Mouse (Mus musculus): ENCODE measurements at regions not wholly inside any gene's neighbourhood (a gene's known extent, or its start where the extent isn't known, plus 50 kb on each side); places are given as distances from the start of the nearest gene placed in this dataset.

GRCm38 (mm10) chr7:73626291-73626690 is 84.7 kb upstream of the Chd2 start:
- no peak for DNase-seq (ENCODE audit: low read depth in 1 of 2, low spot score in 2 of 2)
- no peak overlapping the region for H3K27ac ChIP-seq (ENCODE audit: insufficient read depth, low read length)
- no peak overlapping the region for H3K4me3 ChIP-seq (ENCODE audit: extremely low read depth, insufficient read depth, insufficient read length)
- no peaks in the 10 kb centered on the region for H3K36me3 ChIP-seq (ENCODE audit: control insufficient read depth, insufficient read depth, low read length)
- H3K27me3 ChIP-seq (ENCODE audit: control insufficient read depth, insufficient read depth, low read length): no peaks in the 10 kb centered on the region
- H3K4me1 ChIP-seq (ENCODE audit: control insufficient read depth, insufficient read depth, insufficient read length): no peaks in the 10 kb centered on the region
- WGBS: 87% methylated on average over 7 of the region's 7 CpGs
- TF ChIP-seq CTCF (IDR thresholded peaks at IDR 0.05; ENCODE audit: extremely low read depth, insufficient read depth, insufficient read length, insufficient replicate concordance): no peak
- no peak for TF ChIP-seq POLR2A (IDR thresholded peaks at IDR 0.05; ENCODE audit: low read depth, low read length)

- Histone ChIP-seq H3K27ac (ENCODE audit: insufficient read depth, low read length) (no peak overlapping the region), H3K4me1 (ENCODE audit: control insufficient read depth, insufficient read depth, insufficient read length) (no peaks in the 10 kb centered on the region), H3K4me3 (ENCODE audit: extremely low read depth, insufficient read depth, insufficient read length) (no peak overlapping the region), H3K27me3 (ENCODE audit: control insufficient read depth, insufficient read depth, low read length) (no peaks in the 10 kb centered on the region), H3K36me3 (ENCODE audit: control insufficient read depth, insufficient read depth, low read length) (no peaks in the 10 kb centered on the region)
- no peak for DNase-seq (ENCODE audit: low read depth in 1 of 2, low spot score in 2 of 2)
- TF ChIP-seq POLR2A (IDR thresholded peaks at IDR 0.05; ENCODE audit: low read depth, low read length) (no peak), CTCF (IDR thresholded peaks at IDR 0.05; ENCODE audit: extremely low read depth, insufficient read depth, insufficient read length, insufficient replicate concordance) (no peak)
These were observed 84.0 kb upstream of the Chd2 start for GRCm38 (mm10) chr7:73625651-73626050.

GRCm38 (mm10) chr7:73624992-73625391 is 83.4 kb upstream of the Chd2 start:
- TF ChIP-seq CTCF (IDR thresholded peaks at IDR 0.05; ENCODE audit: extremely low read depth, insufficient read depth, insufficient read length, insufficient replicate concordance) (no peak), POLR2A (IDR thresholded peaks at IDR 0.05; ENCODE audit: low read depth, low read length) (no peak)
- no peaks in the 10 kb centered on the region for H3K27me3 ChIP-seq (ENCODE audit: control insufficient read depth, insufficient read depth, low read length)
- no peak overlapping the region for H3K27ac ChIP-seq (ENCODE audit: insufficient read depth, low read length)
- H3K4me3 ChIP-seq (ENCODE audit: extremely low read depth, insufficient read depth, insufficient read length): no peak overlapping the region
- H3K36me3 ChIP-seq (ENCODE audit: control insufficient read depth, insufficient read depth, low read length): no peaks in the 10 kb centered on the region
- 82% methylated on average over 6 of the region's 6 CpGs for WGBS
- DNase-seq (ENCODE audit: low read depth in 1 of 2, low spot score in 2 of 2): no peak
- H3K4me1 ChIP-seq (ENCODE audit: control insufficient read depth, insufficient read depth, insufficient read length): no peaks in the 10 kb centered on the region

GRCm38 (mm10) chr7:73624093-73624600 is 82.5 kb upstream of the Chd2 start:
- no peak overlapping the region for H3K27ac ChIP-seq (ENCODE audit: insufficient read depth, low read length)
- no peak for DNase-seq (ENCODE audit: low read depth in 1 of 2, low spot score in 2 of 2)
- H3K27me3 ChIP-seq (ENCODE audit: control insufficient read depth, insufficient read depth, low read length): no peaks in the 10 kb centered on the region
- H3K4me3 ChIP-seq (ENCODE audit: extremely low read depth, insufficient read depth, insufficient read length): no peak overlapping the region
- 69% methylated on average over 3 of the region's 3 CpGs for WGBS
- H3K4me1 ChIP-seq (ENCODE audit: control insufficient read depth, insufficient read depth, insufficient read length): no peaks in the 10 kb centered on the region
- TF ChIP-seq CTCF (IDR thresholded peaks at IDR 0.05; ENCODE audit: extremely low read depth, insufficient read depth, insufficient read length, insufficient replicate concordance) (no peak), POLR2A (IDR thresholded peaks at IDR 0.05; ENCODE audit: low read depth, low read length) (no peak)
- H3K36me3 ChIP-seq (ENCODE audit: control insufficient read depth, insufficient read depth, low read length): no peaks in the 10 kb centered on the region

GRCm38 (mm10) chr7:73622468-73622867 is 80.8 kb upstream of the Chd2 start:
- Histone ChIP-seq H3K36me3 (ENCODE audit: control insufficient read depth, insufficient read depth, low read length) (no peaks in the 10 kb centered on the region), H3K4me1 (ENCODE audit: control insufficient read depth, insufficient read depth, insufficient read length) (no peaks in the 10 kb centered on the region), H3K4me3 (ENCODE audit: extremely low read depth, insufficient read depth, insufficient read length) (no peak overlapping the region), H3K27ac (ENCODE audit: insufficient read depth, low read length) (no peak overlapping the region), H3K27me3 (ENCODE audit: control insufficient read depth, insufficient read depth, low read length) (no peaks in the 10 kb centered on the region)
- 84% methylated on average over 2 of the region's 2 CpGs for WGBS
- no peak for DNase-seq (ENCODE audit: low read depth in 1 of 2, low spot score in 2 of 2)
- TF ChIP-seq CTCF (IDR thresholded peaks at IDR 0.05; ENCODE audit: extremely low read depth, insufficient read depth, insufficient read length, insufficient replicate concordance): no peak
- no peak for TF ChIP-seq POLR2A (IDR thresholded peaks at IDR 0.05; ENCODE audit: low read depth, low read length)

- H3K27ac ChIP-seq (ENCODE audit: insufficient read depth, low read length): no peak overlapping the region
- no peaks in the 10 kb centered on the region for H3K27me3 ChIP-seq (ENCODE audit: control insufficient read depth, insufficient read depth, low read length)
- WGBS: 89% methylated on average over 9 of the region's 9 CpGs
- no peak for TF ChIP-seq CTCF (IDR thresholded peaks at IDR 0.05; ENCODE audit: extremely low read depth, insufficient read depth, insufficient read length, insufficient replicate concordance)
- no peak for TF ChIP-seq POLR2A (IDR thresholded peaks at IDR 0.05; ENCODE audit: low read depth, low read length)
- DNase-seq (ENCODE audit: low read depth in 1 of 2, low spot score in 2 of 2): no peak
- H3K4me3 ChIP-seq (ENCODE audit: extremely low read depth, insufficient read depth, insufficient read length): no peak overlapping the region
- H3K36me3 ChIP-seq (ENCODE audit: control insufficient read depth, insufficient read depth, low read length): no peaks in the 10 kb centered on the region
- H3K4me1 ChIP-seq (ENCODE audit: control insufficient read depth, insufficient read depth, insufficient read length): peaks cover 3% of the 10 kb centered on the region; the same call in 1 of the 2 replicates
These were observed 78.7 kb upstream of the Chd2 start for GRCm38 (mm10) chr7:73620341-73620740.

GRCm38 (mm10) chr7:73618758-73619416 is 77.3 kb upstream of the Chd2 start:
- TF ChIP-seq POLR2A (IDR thresholded peaks at IDR 0.05; ENCODE audit: low read depth, low read length): no peak
- no peak for TF ChIP-seq CTCF (IDR thresholded peaks at IDR 0.05; ENCODE audit: extremely low read depth, insufficient read depth, insufficient read length, insufficient replicate concordance)
- DNase-seq (ENCODE audit: low read depth in 1 of 2, low spot score in 2 of 2): no peak
- WGBS: 1% methylated on average over 25 of the region's 25 CpGs
- H3K36me3 ChIP-seq (ENCODE audit: control insufficient read depth, insufficient read depth, low read length): no peaks in the 10 kb centered on the region
- peaks cover 3% of the 10 kb centered on the region; the same call in 1 of the 2 replicates for H3K4me1 ChIP-seq (ENCODE audit: control insufficient read depth, insufficient read depth, insufficient read length)
- H3K27ac ChIP-seq (ENCODE audit: insufficient read depth, low read length): peak overlapping the region; percentile 99
- peak overlapping the region; percentile 79 for H3K4me3 ChIP-seq (ENCODE audit: extremely low read depth, insufficient read depth, insufficient read length)
- H3K27me3 ChIP-seq (ENCODE audit: control insufficient read depth, insufficient read depth, low read length): no peaks in the 10 kb centered on the region

Measured in spleen, adult 2 months (tissue).